Mouse (Mus musculus): ENCODE measurements around the gene Arhgap36. TPM values are rescaled to one million over a fixed set of nuclear protein-coding genes. Genes with fewer than 3 reads are reported as not detected.

The Arhgap36 gene
- polyA plus RNA-seq (2015; fragmentation: Illumina TruSeq; extraction: RNeasy Lipid Tissue Mini Kit (QIAGEN cat#74804); ENCODE audit: insufficient read depth, low read depth, low replicate concordance) = 0.39 TPM

DNA sequence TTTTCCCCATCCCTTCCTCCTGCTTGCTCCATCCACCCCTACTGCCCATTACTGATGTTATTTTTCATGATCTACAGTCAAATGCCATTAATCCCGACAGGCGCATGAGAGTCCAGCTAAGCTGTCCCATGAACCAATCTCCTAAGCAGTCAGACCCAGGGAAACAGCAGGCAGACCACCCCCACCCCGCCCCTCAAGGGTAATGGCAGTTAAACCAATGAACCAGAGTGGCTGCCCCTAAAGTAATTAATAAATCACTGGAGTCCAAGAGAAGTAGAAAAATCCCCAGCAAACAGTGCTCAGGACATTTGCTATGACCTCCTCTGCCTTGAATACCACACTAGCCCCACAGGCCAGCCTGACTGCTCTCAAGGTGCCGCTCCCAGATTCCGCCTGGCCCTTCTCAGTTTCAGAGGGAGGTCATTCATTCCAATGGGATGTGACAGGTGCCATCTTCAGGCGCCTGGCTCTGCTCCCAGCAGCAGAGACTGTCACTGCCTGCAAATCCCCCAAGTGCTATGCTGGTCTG lies at the start of gene Arhgap36:
Gene Arhgap36 (plus strand): TSS at position 504 of the 529 bp plus-strand sequence.

Other genes with a start within 250 kb of the Arhgap36 start
- 3.8 TPM for gene Enox2, start 175.7 kb upstream of the Arhgap36 start, polyA plus RNA-seq (2015; fragmentation: Illumina TruSeq; extraction: RNeasy Lipid Tissue Mini Kit (QIAGEN cat#74804); ENCODE audit: insufficient read depth, low read depth, low replicate concordance)
- gene Olfr1320, start 208.4 kb downstream of the Arhgap36 start, polyA plus RNA-seq (2015; fragmentation: Illumina TruSeq; extraction: RNeasy Lipid Tissue Mini Kit (QIAGEN cat#74804); ENCODE audit: insufficient read depth, low read depth, low replicate concordance) = not detected